Mouse (Mus musculus) heart, embryonic 11.5 days (tissue): ENCODE data around the gene Rfng. TPM values are rescaled to one million over a fixed set of nuclear protein-coding genes. Genes with fewer than 3 reads are reported as not detected.

Experiments
- ATAC-seq: fragments of 200-750 bp; cut with Nextera tagmentation; replicated peaks from 2 replicates; pipeline ENCODE4 v1.8.0; 2017; ENCODE audit warnings: moderate library complexity; ENCODE audit not compliant: insufficient number of reproducible peaks, low FRiP score, low TSS enrichment
- H3K27ac ChIP-seq: fragments of 300-500 bp; sonication (generic); 2 replicates; pipeline ENCODE4 v1.5.1; 2014; ENCODE audit warnings: mild to moderate bottlenecking, low read depth, low read length
- H3K27me3 ChIP-seq: fragments of 300-500 bp; sonication (generic); 2 replicates; pipeline ENCODE4 v1.6.1; 2014; ENCODE audit warnings: mild to moderate bottlenecking, low read length, mixed read lengths; ENCODE audit not compliant: control insufficient read depth, insufficient read depth
- H3K36me3 ChIP-seq: fragments of 300-500 bp; sonication (generic); 2 replicates; pipeline ENCODE4 v1.6.1; 2014; ENCODE audit warnings: mild to moderate bottlenecking, low read length, moderate library complexity, mixed read lengths; ENCODE audit not compliant: control insufficient read depth, insufficient read depth
- H3K4me1 ChIP-seq: fragments of 300-500 bp; sonication (generic); 2 replicates; pipeline ENCODE4 v1.6.1; 2014; ENCODE audit warnings: low read length; ENCODE audit not compliant: control insufficient read depth, insufficient read depth
- H3K4me2 ChIP-seq: fragments of 300-500 bp; sonication (generic); 2 replicates; pipeline ENCODE4 v1.6.1; 2014; ENCODE audit warnings: mild to moderate bottlenecking, moderate library complexity
- H3K4me3 ChIP-seq: fragments of 300-500 bp; sonication (generic); 2 replicates; pipeline ENCODE4 v1.5.1; 2014; ENCODE audit warnings: low read depth, low read length
- H3K9ac ChIP-seq: fragments of 300-500 bp; sonication (generic); 2 replicates; pipeline ENCODE4 v1.6.1; 2014; ENCODE audit warnings: mild to moderate bottlenecking, low read depth, low read length, moderate library complexity
- H3K9me3 ChIP-seq: fragments of 300-500 bp; sonication (generic); replicated peaks from 2 replicates; pipeline ENCODE4 v1.6.1; 2016; ENCODE audit warnings: low read length; ENCODE audit not compliant: control insufficient read depth
- WGBS: fragments of 180-500 bp; shearing (Covaris S2); extraction: QIAGEN DNeasy Blood & Tissue Kit; methylation state at CpG from one replicate; pipeline ENCODE4 v1.1.7; 2014; ENCODE audit not compliant: insufficient replicate concordance; 5-methylcytosine and 5-hydroxymethylcytosine counted together
- polyA plus RNA-seq: library from polyadenylated mRNA; unstranded; fragments of >200 nt; fragmentation: Nextera tagmentation; extraction: Ambion mirVana; gene quantifications from 2 replicates; pipeline ENCODE4 v1.2.1, GENCODE M21; 2014

Rfng gene
- polyA plus RNA-seq, 1 experiment from 2014 or later, result 15.0 TPM

DNA sequence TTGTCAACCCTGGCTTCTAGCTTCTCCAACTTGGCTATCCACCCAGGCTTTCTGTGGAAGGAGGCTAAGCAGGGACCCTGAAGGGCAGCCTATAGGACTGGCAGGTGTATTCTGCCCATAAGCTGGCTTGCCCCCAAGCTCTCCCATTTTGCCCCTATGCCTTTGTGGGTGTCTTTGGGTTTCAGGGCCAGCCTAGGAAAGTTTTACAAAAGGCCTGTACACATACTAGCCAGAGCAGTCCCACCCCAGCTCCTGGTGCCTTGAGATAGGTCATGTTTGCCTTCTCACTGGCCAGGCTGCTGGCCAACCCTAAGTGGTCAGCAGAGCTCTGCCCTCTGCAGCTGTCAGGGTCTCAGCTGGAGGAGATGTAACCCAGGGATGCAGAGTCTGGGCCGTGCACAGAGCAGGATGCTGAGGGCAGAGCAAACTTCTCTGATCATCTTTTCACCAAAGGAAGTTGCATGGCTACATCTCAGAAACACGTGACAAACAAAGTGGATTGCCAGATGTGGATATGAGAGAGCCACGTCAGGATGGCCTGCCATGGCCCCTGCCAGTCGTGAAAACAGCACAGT lies 41.4 kb upstream of the Rfng start:
- Histone ChIP-seq H3K4me2 (peak overlapping the region; percentile 96), H3K4me1 (peaks cover 39% of the 10 kb centered on the region), H3K9ac (peak overlapping the region; percentile 88), H3K36me3 (peaks cover 7% of the 10 kb centered on the region; the same call in 1 of the 2 replicates), H3K4me3 (peak overlapping the region; percentile 63), H3K27me3 (no peaks in the 10 kb centered on the region), H3K27ac (peak overlapping the region; percentile 96), H3K9me3 (no peaks in the 10 kb centered on the region)
- WGBS, result 44% methylated on average over 4 of the region's 4 CpGs
- ATAC-seq, result no peak

DNA sequence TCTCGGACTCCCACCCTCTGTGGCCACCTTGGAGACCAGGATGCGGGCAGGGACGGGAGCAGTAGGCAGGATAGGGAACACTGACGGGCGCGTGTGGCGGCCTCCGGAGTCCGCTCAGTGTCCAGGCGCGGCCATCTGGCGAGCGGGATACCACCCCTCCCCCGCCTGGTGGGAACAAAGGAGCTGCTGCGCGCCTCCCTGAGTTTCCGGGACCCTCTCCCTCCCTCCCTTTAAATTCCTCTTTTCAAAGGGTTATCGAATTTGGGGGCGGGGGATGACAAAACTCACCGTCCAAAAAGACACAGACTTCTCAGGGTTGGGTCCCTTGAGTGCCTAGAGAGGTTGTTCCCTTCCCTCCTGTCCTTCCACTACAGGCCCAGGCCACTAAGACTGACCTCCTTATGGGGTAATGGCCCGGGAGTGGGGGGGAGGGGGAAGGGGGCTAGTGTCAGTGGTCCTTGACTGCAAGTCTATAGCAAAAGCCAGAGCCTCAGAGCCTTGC lies 40.8 kb upstream of the Rfng start:
- H3K9ac ChIP-seq, result peak overlapping the region; percentile 88
- H3K27me3 ChIP-seq, result no peaks in the 10 kb centered on the region
- peak overlapping the region; percentile 96 for H3K4me2 ChIP-seq
- H3K4me1 ChIP-seq, result peaks cover 39% of the 10 kb centered on the region
- H3K36me3 ChIP-seq, result peaks cover 10% of the 10 kb centered on the region; the same call in 1 of the 2 replicates
- peak overlapping the region; percentile 63 for H3K4me3 ChIP-seq
- ATAC-seq, result no peak
- H3K27ac ChIP-seq, result peak overlapping the region; percentile 96
- 0% methylated on average over 21 of the region's 21 CpGs for WGBS
- H3K9me3 ChIP-seq, result no peaks in the 10 kb centered on the region

DNA sequence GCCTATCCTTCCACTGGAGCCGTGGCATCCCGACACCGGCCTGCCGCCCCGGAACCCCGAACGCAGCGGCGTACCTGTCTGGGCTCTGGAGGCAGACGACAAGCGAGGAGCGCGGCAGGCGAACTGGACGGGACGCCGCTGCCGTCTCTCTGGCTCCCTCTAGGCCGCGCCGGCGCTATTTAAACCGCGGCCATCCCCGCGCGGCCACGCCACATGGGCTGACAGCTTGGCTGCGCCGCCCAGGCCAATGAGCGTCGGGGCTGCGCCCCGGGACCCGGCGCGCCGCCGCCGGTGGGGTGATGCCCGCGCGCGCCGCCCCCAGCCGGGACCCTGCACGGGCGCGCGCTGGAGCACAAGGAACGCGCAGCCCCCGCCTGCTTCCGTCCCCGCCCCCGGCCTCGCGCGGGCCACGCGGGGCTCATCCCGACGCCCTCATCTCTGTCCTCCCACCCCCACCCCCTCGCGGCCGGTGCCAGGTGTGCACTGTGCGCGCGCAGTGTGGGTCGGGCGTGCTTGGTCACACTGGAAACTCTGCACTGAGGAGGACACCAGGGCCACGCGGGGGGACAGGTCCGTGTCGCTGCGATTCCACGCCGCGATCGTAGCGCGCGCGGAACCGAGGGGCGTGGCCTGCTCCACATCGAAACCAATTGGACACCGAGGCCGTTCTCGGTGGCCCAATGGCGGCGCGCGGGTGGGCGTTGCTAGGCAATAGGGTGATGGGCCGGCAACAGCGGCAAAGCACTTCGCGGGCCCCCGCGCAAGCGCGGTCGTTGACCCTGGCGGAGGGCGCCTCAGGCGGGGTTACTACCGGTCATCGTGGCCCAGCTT lies 40.2 kb upstream of the Rfng start, which contains the start of gene Fasn:
TSS of gene Fasn (minus strand) at position 592 of the 831 bp plus-strand sequence.
- WGBS, result under 1% methylated on average over 100 of the region's 109 CpGs
- peak within 1 kb of the TSS; percentile 63 for H3K4me3 ChIP-seq
- peak; percentile 87 for ATAC-seq
- peak within 1 kb of the TSS; percentile 88 for H3K9ac ChIP-seq
- no peaks in the 10 kb centered on the region for H3K9me3 ChIP-seq
- H3K27ac ChIP-seq, result peak within 1 kb of the TSS; percentile 96
- peaks cover 15% of the 10 kb centered on the region for H3K36me3 ChIP-seq
- H3K27me3 ChIP-seq, result no peaks in the 10 kb centered on the region
- H3K4me2 ChIP-seq, result peak within 1 kb of the TSS; percentile 96
- H3K4me1 ChIP-seq, result peaks cover 39% of the 10 kb centered on the region

DNA sequence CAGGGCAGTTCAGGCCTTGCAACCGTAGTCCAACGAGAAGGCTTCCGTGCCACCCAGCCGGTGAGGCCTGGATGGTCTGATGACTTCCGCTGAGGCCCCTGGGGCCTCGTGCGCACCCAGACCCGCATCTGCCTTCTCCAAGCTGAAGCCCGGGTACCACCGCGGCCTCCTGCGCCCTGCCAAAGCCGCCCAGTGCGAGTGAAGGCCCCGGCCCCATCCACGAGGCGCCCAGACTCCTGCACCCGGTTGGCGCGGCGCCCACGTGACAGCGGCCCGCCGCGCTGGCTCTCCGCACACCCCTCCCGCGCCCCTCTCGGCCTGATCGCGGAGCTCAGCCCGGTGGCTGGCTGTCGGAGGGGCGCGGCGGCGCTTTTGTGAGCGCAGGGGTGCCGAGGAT lies 39.5 kb upstream of the Rfng start:
- H3K4me3 ChIP-seq, result peak overlapping the region; percentile 63
- H3K27ac ChIP-seq, result peak overlapping the region; percentile 96
- H3K4me2 ChIP-seq, result peak overlapping the region; percentile 96
- peak; percentile 50 for ATAC-seq
- peak overlapping the region; percentile 88 for H3K9ac ChIP-seq
- H3K9me3 ChIP-seq, result no peaks in the 10 kb centered on the region
- H3K27me3 ChIP-seq, result no peaks in the 10 kb centered on the region
- H3K36me3 ChIP-seq, result peaks cover 22% of the 10 kb centered on the region
- under 1% methylated on average over 40 of the region's 40 CpGs for WGBS
- peaks cover 39% of the 10 kb centered on the region for H3K4me1 ChIP-seq

DNA sequence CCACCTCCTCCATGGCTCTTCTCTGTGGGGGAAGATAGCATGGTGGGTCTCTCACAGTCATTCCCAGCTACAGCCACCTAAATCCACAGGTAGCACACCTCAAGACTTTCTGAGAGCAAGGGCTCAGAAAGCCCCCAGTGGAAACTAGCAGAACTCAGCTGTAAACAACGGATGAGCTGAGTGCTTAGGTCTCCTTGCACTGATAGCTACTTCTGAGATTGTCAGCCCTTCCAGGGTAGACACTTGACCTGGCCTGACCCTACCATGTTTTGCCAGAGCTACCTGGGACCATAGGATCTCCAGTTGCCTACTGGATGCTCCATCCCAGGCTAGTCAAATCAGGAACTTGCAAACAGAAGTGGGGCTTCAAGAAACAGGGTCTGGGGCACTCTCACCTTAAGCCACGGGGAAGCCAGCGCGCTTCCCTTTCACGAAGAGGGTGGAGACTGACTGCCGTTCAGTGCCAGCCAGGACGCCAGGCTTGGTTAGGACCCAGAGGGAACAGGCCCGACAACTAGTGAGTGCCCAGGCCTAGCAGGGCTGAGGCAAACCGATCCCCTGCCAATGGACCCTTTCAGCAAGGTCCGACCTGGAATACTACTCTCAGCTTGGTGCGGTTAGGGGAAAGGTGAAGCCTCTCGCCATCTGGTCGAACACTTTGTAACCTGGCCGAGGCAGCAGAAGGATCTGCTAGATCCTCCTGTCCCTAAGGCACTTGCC lies 39.0 kb upstream of the Rfng start:
- H3K27me3 ChIP-seq, result no peaks in the 10 kb centered on the region
- H3K36me3 ChIP-seq, result peaks cover 26% of the 10 kb centered on the region
- ATAC-seq, result no peak
- H3K4me1 ChIP-seq, result peaks cover 38% of the 10 kb centered on the region
- H3K4me2 ChIP-seq, result peak overlapping the region; percentile 96
- H3K4me3 ChIP-seq, result peak overlapping the region; percentile 63
- peak overlapping the region; percentile 96 for H3K27ac ChIP-seq
- WGBS, result 1% methylated on average over 14 of the region's 14 CpGs
- no peaks in the 10 kb centered on the region for H3K9me3 ChIP-seq
- H3K9ac ChIP-seq, result peak overlapping the region; percentile 88

DNA sequence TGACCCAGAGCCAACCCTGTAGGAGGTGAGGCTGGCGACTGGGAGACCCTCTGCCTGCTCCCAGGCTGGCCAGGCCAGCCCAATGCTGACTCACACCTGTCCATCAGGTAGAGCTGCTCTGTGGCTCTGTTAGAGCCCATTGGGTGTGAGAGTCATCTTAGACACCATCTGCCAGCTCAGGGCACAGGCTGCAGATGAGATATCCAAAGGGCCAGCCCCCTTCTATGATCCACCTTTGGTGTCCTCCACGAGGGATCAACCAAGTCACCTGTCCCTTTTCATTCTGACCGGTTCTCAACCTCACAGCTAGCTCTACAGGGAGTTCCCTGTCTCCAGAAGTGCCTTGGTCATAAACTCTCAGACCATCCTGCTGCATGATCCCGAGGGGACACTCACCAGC lies 38.3 kb upstream of the Rfng start:
- ATAC-seq, result no peak
- H3K4me2 ChIP-seq, result peak overlapping the region; percentile 96
- WGBS, result 56% methylated on average over 4 of the region's 4 CpGs

DNA sequence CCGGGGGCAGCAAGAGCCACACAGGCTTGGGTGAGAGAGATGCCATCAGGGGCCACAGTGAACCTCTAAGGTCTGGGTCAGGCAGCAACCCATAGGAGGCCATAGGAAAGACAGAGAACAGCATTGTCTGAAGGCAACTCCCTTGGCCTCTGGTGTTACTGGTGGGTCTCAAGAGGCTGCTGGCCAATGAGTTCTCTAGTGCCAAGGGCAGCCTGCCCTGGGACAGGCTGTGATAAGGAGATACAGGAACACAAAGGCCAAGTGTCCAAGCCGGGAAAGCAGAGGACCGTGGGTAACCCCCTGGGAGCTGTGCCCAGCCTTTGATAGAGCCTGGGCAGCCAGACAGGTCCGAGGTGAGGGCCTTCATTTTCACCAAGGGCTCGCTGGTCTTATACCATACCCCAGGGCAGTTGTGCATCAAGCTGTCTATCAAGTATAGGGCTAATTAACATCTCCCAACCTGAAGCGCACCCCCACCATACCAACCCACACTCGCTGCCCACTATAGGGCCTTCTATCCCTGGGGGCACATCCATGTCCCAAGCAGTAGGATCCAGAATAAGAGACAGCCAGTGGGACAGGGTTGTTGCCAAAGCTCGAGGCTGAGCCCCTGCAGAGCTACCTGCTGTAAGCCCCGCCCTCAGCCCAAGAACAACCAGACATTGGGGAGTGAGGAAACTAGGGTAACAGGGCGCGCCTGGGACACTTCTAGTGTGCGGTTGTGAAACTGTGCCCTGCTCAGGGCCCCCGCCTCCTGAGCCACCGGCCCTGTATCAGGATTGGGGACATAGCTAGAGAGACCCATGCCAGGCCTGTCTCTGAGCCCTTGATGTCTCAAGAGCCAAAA lies 37.3 kb upstream of the Rfng start:
- WGBS, result 80% methylated on average over 14 of the region's 14 CpGs
- H3K27me3 ChIP-seq, result no peaks in the 10 kb centered on the region
- H3K4me3 ChIP-seq, result no peak overlapping the region
- no peak overlapping the region for H3K27ac ChIP-seq
- H3K4me2 ChIP-seq, result peak overlapping the region; percentile 96
- ATAC-seq, result no peak
- H3K9ac ChIP-seq, result peak overlapping the region; percentile 24; the same call in 1 of the 2 replicates
- peaks cover 36% of the 10 kb centered on the region for H3K4me1 ChIP-seq
- no peaks in the 10 kb centered on the region for H3K9me3 ChIP-seq
- H3K36me3 ChIP-seq, result peaks cover 43% of the 10 kb centered on the region

More for the DNA sequence above, 38.3 kb upstream of the Rfng start:
- Histone ChIP-seq H3K4me3 (peak overlapping the region; percentile 63), H3K27ac (no peak overlapping the region), H3K27me3 (no peaks in the 10 kb centered on the region), H3K9ac (peak overlapping the region; percentile 88), H3K9me3 (no peaks in the 10 kb centered on the region), H3K4me1 (peaks cover 36% of the 10 kb centered on the region), H3K36me3 (peaks cover 32% of the 10 kb centered on the region)
